Mouse (Mus musculus) brain, adult 2 months (tissue): Measurements from ENCODE around the gene Muc2.
"Not testable (repeated sequence)": the region's sequence is repeated elsewhere in the genome, so short reads cannot be mapped to it uniquely, and the experiment has no call there.

Source experiments
- DNase-seq: peaks from one replicate; pipeline ENCODE4 v3.0.0; 2011; ENCODE audit warnings: low read depth, low spot score

Gene Muc2

GRCm38 (mm10) chr7:141690040-141690439 is at the start of gene Muc2:
Gene Muc2, plus strand, starts transcription at chr7:141690340.
- no peak for DNase-seq

GRCm38 (mm10) chr7:141642375-141642774 is 47.8 kb upstream of the Muc2 start:
- no peak for DNase-seq

DNA sequence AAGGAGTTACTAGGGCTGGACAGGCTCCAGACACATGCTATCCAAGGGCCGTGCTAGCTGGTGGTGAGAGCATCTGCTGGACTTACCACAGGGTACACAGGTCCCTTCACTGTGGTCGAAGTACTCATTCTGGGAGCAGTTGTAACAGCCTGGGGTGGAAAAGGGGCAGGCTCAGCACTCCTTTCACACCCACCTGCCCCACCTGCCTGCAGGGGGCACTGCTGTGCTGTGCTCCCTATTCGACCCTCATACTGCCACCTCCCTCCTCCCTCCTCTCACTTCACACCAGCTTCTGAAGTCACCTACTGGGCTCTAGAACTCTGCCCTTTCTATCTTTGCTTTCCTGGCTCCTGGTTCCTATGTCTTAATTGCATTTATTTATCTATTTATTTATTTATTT is 47.0 kb upstream of the Muc2 start:
- peak; percentile 36 for DNase-seq

- no peak for DNase-seq
Measured at GRCm38 (mm10) chr7:141647083-141647482, 43.1 kb upstream of the Muc2 start.

DNA sequence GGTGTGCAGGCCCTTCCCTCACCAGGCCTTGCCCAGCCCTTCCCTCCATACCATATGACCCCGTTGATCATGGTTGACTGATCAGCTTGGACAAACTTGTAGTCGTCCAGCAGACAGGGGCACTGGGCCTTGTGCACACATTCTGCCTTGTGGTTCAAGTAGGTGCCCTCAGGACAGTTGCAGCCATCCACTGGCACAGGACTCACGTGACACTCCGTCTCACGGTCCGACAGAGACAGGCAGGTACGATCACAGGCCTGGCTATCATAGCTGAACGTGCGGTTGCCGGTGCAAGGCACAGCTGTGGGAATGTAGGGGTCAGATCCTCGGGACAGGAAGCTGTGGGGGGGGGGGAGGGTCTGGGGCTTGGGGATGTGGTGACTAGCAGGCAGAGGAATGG is 42.3 kb upstream of the Muc2 start:
- DNase-seq = no peak

DNA sequence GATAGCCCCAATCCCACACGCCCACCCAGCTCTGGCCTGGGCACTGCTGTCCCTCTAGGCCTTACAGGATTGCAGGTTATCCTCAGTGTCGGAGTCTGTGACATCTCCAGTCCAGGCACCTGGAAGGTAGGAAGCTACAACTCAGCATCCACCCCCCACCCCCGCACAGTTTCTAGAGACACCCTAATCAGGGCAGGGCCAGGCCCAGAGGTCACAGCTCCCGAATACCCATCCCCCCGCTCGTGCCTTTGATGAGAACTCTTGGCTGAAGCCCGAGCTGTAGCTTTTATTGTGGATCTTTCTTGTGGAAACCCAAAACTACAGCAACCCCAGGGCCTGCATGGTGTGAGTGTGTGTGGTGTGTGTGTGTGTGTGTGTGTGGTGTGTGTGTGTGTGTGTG is 37.9 kb upstream of the Muc2 start:
- DNase-seq = no peak

DNA sequence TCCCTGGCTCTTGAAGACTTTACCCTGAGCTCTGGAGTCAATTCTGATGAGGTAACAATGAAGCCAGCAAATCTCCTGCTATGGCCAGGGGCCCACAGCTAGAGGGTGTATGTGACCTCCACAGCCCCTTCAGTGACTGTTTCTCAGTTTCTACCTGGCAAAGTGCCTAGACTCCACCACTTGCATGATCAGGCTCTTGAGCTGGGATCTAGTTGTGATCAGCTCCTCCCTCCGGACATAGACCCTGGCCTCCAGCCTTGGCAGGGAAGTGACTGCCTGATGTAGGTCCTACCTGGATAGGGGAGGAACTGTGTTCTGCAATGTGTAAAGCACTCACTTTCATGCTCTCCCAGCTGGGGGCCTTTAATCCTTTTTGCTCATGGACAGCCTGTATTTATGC is 29.8 kb upstream of the Muc2 start:
- DNase-seq = no peak

- DNase-seq = no peak
Measured at GRCm38 (mm10) chr7:141661481-141661880, 28.7 kb upstream of the Muc2 start.

DNA sequence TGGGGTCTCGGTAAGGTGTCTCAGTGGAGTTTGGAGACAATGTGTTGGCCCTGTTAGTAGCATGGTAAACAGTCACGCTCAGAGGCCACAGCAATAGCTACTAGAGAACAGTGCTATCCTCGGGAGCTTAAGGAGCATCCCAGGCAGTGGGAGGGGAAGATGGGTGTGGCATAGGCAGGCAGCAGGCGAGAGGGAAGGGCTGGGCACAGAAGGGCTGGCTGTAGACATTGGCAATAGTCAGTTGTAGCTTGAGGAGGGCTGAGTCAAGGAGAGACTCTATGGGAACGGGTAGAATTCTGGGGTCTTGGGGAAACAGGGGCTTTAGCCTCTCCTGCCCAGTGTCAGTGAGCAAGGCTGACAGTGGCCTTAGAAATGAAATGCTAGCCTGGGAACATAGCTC is 27.9 kb upstream of the Muc2 start:
- no peak for DNase-seq

DNA sequence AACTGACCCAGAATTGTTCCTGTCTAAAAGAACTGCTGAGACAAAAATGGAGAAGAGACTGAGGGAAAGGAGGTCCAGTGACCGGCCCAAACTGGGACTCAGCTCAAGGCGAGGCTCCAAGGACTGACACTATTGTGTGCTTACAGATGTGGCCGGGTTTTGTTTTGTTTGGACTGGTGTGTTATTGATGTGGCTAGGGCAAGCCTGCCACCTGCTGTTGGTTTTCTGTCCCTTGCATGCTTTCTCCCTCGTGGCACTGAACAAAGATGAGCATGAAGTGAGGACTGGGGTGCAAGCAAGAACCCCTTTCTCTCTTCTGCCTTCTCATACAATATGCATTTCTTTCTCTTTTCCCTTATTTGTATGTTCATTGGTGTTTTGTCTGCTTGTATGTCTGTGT is 23.9 kb upstream of the Muc2 start:
- peak; percentile 77 for DNase-seq

GRCm38 (mm10) chr7:141669097-141669496 is 21.0 kb upstream of the Muc2 start:
- DNase-seq = not testable (repeated sequence)

DNA sequence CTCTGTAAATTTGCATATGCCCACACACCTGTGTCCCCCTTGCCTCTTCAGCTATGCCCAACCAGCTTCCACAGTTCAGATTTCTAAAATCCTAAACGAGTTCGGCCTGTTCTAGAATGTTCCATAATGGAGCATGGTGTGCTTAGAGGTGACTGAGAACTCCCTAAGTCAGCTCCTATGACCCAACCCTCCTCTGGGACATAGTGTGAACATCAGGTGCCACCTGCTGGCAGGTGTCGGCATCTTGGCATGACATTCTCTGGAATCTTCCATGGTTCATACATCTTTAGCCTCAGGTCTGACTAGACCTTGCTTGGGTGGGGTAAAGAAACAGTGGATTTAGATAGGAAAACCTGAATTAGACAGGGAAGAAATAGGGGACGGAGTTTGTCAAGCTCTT is 19.1 kb upstream of the Muc2 start:
- DNase-seq = peak; percentile 64

DNA sequence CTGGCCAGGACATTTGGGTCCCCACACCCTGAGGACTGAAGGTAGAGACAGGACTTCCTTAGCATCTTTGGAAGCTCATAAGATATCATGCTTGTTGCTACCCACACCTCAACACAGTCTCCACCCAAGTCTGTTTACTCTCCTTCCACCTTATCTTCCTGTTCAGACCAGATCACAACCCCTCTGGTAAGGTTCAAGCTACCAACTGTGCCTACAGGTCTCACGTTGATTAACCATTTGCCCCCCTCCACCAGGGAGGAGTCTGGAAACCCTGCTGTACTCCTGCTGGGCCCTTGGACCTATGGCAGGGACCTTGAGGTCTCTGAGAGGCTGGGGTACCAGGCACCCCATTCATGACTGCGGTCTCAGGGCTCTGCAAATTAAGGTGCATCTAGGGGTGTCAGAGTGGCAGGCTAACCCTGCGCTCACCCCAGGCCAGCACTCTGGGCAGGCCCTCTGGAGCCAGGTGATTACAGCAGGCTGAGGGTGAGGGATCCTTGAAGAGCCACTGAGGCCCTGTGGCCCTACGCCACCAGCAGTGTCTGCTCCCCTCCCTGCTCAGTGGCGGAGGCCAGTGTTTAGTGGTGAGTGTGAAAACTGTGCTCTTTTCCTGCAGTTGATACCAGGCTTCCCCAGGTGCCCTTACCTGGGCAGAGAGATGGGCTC is 18.4 kb upstream of the Muc2 start:
- DNase-seq = no peak

DNA sequence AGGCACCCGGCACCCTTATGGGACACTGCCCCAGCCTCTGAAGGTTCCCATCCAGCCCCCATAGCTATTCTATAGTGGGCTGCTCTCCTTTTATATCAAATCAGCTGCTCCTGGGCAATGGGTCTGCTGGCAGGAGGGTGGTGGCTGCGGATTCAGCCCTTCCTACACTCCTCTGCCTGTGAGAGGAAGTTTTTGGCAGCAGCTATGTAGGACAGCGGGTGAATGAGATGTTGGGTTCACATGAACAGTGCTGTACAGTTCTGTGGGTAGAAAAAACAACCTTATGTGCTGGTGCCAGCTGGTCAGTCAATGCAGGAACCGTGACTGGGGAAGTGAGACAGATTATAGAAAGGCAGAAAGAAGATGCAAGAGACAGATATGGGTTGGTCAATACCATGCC is 11.2 kb upstream of the Muc2 start:
- DNase-seq = peak; percentile 58

DNA sequence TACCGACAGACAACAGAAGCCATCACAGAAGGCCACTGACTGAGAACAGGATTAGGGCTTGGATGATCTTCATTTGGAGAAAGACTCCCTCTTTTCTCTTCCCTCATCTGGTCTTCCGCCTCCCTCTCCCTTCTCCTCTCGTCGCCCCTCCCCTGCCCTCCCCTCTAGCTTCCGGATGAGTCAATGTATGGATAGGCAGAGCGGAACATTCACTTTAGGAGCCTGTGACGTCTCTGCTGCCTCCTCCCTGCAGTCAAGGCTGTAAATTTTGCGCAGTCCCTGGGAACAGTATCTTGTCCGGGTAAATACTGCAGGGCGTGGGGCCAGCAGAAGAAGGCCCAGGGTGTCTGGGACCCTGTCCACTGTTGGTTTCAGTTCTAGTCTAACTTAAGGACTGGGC is 2.8 kb upstream of the Muc2 start:
- DNase-seq = peak; percentile 65

- DNase-seq = peak; percentile 8
Measured at GRCm38 (mm10) chr7:141693591-141694273, 3.6 kb downstream of the Muc2 start.

GRCm38 (mm10) chr7:141694274-141694639 is 4.1 kb downstream of the Muc2 start:
- no peak for DNase-seq

DNA sequence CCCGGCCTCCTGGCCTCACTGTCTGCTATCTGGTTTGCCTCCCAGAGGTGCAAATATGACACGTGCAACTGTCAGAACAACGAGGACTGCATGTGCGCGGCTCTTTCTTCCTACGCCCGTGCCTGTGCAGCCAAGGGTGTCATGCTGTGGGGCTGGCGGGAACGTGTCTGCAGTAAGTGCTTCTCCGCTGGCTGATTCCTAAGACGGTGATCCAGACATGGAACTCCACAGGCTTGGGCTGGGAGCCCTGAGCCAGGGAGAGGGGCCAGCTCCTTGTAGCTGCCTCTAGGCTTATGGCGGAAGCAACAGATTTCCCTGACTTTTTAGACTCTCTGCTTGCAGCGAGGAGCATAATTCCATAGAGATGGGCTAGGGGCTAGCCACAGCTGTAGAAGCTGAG is 6.4 kb downstream of the Muc2 start:
- peak; percentile 33 for DNase-seq

DNA sequence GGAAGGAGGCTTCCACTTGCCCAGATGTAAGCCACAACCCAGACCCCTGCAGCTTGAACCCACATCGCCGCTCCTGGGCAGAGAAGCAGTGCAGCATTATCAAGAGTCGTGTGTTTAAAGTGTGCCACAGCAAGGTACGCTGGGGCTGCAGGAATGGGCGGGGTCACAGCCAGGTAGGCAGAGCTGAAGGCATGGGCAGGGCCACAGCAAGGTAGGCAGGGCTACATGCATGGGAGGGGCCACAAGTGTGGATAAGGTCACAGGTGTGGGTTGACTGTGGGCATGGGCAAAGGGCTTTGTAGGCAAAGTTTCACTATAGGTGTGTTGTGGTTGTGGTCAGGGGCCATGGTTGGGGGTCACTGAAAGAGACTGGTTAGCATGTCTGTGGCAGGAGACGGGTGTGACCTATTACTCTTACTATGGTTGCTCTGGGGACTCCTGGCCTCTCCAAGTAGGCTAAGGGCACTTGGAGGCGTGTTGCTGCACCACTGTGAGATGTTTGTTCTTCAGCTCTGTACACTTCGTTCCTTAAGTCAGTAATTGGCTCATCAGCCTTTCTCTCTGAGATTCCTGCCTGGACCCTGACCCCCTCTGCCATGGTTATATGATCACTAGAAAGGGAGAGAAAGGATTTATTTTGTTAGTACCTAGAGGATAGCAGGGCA is 9.5 kb downstream of the Muc2 start:
- no peak for DNase-seq

- peak; percentile 67 for DNase-seq
Measured at GRCm38 (mm10) chr7:141747451-141748100, 57.4 kb downstream of the Muc2 start.

- DNase-seq = no peak
Measured at GRCm38 (mm10) chr7:141752513-141752912, 62.4 kb downstream of the Muc2 start.

DNA sequence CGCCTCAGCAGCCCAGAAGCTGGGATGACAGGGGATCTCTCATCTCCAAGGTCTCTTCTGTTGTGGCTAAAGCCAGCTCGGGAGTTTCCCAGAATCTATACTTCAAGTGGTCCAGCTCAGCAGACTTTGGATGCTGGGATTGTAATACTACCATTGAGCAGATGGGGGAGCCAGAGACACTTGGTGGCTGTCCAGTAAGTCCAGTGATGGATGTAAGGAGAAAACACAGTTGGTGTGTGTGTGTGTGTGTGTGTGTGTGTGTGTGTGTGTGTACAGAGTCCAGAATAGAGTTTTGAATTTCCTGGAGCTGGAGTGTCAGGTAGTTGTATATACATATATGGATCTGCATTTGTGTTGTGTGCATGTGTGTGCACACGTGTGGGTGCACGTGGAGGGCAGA is 65.7 kb downstream of the Muc2 start:
- peak; percentile 91 for DNase-seq

DNA sequence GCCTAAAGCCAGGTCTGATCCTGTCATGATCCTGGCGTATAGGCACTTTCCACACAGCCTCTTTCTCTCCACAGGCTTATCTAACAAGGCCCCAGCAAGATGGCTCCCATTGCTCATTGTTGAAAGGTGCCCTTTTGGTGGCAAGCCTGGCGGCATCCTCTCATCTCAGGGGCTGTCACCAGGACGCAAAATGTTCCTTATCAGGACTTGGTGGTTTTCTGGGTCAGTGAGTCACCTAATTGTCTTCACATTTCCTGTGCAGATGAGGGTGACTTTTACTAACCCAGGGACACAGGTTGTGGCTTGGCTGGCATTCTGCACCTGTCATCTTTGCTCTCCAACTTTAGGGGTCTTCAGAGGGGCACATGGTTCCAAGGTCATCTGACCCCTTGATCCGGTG is 68.2 kb downstream of the Muc2 start:
- no peak for DNase-seq
